Mouse (Mus musculus): ENCODE measurements around the gene Dgkq.

Gene Dgkq

DNA sequence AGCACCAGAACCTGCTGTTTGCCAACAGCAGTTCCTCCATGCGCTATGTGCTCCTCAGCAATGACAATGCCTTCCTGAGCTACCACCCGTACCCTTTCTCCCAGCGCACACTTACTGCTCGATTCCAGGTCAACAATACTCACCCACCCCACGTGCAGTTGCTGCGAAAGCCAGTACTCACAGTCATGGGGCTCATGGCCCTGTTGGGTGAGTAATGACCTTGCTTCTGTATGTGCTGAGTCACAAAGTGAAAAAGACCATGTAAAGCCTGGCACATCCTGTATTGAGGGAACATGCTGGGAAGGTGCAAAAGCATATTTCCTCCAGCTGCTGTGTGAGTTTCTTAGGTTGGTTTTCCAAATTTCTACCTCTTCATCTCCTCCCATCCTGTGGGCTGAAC, 11.4 kb upstream of the Dgkq start:
- no peak for DNase-seq

- DNase-seq = no peak
Observed at GRCm38 (mm10) chr5:108679909-108680308, 10.4 kb upstream of the Dgkq start.

GRCm38 (mm10) chr5:108678296-108678854, 8.9 kb upstream of the Dgkq start:
- DNase-seq = no peak

DNA sequence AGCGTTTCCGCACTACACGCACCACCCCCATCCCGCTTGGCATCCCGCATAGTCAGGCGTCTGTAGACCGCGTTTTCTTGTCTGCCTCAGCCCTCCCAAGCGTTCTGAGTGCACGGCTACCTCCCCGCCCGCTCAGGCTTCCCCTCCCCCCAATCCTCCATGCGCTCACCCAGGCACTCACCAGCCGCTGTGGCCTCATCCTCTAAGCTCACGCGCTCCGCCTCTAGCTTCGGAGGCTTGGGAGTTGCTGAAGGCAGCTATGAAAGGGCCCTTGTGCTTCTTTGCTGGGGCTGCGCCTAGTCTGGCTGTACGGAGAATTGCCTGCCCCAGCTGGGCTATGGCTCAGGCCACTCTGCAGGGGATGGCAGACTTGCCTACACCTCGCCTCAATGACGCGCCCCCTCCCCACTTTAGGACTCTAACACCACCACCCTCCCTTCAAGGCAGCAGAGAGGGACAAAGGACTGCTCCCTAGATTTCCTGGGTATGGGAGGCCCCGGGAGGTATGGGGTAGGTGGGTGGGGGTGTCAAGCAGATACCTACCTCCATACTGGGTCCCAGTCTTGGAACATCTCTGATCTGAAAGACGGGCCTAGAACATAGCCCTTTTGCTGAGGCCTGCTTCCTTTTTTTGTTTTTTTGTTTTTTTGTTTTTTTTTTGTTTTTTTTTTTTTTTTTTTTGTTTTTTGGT, 8.3 kb upstream of the Dgkq start:
- no peak for DNase-seq

GRCm38 (mm10) chr5:108676772-108677498, 7.5 kb upstream of the Dgkq start:
- no peak for DNase-seq

DNA sequence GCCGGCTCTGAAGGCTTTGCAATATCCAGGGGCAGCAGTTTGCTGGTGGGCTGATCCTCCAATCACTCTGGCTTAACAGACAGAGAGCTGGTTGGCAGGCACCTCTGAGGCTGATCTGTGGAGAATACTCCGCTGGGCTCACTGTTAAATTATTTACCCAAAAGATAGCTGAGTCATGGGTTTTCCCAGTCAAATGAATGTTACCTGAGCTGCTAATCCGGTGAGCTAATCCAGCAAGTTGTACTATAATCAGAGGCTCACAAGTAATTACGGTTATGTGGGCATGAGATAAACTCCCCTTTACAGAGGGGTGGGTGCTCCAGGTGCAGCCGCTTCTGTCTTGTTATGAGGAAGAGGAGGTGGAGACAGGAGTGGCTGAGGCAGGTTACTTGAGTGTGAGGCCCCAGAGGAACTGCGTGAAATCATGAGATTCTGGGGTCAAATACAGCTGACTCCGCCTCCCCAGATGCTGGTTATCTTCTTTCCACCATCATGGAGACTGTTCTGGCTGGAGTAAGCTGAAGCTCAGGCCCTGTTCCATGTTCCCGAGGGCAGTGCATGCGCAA, 5.9 kb upstream of the Dgkq start, which contains the start of gene Slc26a1:
Gene Slc26a1 (minus strand): TSS at position 319 of the 566 bp plus-strand sequence.
- no peak for DNase-seq

- no peak for DNase-seq
Observed at GRCm38 (mm10) chr5:108674624-108675023, 5.2 kb upstream of the Dgkq start.

GRCm38 (mm10) chr5:108671757-108672156, 2.3 kb upstream of the Dgkq start:
- no peak for DNase-seq

DNA sequence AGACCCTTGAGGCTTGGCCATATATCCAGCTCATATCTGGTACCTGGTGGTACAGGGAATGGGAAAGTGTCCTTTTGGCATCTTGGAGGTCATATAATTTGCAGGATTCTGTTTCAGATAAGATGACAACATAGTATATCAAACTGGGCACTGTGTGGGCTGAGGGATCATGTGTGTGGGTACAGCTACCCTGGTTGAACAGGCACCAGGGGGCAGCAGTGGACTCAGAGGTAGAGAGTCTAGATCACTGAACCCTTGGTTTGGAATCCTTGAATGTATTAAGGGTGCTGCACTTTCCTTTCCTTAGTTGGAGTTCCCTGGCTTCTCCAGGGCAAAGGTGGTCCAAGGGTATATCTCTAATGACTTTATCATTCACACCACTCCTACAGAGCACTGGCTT, 1.3 kb upstream of the Dgkq start:
- peak in 1 of 2 experiments; percentile 55 for DNase-seq

DNA sequence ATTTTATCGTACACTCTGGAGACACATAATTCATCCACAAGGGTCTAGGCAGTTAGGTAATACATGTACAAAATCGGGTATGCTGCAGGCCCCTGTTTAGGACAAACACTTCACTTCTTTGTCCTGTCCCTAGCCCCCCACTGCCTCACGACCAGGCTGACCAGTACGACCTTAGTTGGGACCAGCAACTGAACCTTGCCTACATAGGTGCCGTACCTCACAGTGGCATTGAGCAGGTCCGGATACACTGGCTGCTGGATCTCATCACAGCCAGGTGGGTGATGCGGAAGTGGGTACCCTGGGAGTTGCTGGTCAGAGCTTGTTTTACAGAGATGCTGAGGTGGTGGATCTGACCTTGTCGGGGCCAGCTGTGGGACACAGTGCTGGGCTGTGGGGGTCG, 514 bp upstream of the Dgkq start:
- DNase-seq = no peak

DNA sequence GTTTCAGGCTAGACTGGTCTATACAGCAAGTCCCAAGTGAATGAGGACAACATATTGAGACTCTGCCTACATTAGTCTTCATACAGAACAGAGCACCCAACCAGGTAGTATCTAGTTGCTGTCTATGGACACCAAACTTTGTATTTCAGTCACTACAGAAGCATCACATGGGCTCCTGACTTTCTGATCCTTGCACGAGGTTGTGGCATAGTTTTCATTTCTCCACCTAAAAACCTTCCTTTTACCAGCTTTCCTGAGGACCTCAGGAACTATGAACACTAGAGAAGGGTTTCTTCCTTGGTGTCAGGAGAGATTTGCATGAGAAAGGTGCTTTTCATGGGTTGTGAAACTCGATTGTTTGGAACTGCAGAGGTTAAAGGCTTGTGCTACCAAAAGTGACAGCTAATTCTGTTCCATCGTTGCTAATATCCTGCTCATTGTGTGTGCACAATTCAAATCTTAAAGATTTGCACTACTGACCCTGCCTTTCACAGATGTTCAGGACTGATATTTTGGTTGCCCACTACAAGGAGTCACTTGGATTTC, 1.0 kb downstream of the Dgkq start:
- no peak for DNase-seq

- DNase-seq = no peak
Observed at GRCm38 (mm10) chr5:108667370-108667769, 2.1 kb downstream of the Dgkq start.

- DNase-seq = no peak
Observed at GRCm38 (mm10) chr5:108665066-108665465, 4.4 kb downstream of the Dgkq start.

DNA sequence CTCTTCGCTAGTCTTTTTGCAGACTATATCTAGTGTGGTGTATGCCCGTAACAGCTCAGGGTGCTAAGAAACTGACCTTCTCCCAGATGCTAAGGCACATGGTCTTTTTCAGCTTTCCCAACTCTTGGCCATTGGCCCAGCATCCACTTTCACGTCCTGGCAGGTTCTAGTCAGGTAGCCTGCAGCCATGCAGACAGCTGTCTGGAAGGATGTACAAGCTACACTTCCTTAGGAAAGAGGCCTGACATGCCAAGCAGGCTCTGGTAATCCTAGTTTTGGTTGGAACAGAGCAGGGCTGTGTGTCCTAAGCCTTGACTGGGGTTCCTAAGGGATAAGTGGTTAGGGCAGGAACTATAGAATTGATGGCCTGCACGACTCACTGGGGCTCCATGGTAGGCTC, 6.7 kb downstream of the Dgkq start:
- DNase-seq = no peak

- DNase-seq = peak; percentile 83 to 95
Observed at GRCm38 (mm10) chr5:108660632-108661268, 8.7 kb downstream of the Dgkq start.

DNA sequence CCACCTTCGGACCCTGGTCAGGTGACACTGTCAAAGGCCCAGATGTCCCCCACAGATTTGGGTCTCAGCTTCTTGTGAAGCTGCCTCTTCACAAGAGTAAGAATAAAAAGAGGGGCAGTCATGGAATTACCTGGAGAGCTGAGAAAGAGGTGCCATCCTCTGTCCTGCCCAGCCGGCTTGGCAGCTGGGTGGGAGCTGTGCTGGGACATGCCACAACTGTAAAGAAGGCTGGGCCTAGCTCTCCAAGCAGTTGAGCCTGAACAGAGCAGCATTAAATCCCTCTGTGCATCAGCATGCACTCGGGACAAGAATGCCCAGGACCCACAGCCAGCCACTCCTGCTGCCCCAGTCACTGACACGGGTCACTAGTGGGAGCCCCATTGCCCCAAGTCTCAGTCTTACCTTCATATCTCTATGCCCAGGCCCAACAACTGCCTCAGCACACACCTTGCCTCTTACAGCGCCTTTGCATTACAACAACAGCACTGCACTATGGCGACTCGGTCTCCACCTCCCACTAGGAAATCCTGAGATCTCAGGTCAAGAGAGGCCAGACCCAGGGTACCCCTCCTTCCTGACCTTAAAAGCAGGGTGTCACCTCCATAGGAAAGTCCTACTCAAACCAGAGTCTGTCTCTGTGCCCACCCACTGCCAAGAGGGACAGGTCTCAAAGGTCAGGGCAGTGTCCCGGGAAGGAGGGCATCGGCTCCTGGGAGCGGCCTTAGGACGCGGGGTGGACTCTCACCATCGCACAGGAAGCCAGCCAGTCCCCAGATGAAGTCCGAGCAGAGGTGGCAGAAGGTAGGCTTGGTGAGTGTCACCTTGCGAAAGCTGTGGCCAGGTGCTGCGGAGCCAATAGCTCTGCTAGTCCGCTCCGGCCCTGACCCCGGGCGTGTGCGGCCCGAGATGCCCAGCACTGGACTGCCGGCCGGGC, 9.5 kb downstream of the Dgkq start, which contains the start of gene Idua:
Gene Idua (plus strand): TSS at position 634 of the 934 bp plus-strand sequence.
- no peak for DNase-seq

DNA sequence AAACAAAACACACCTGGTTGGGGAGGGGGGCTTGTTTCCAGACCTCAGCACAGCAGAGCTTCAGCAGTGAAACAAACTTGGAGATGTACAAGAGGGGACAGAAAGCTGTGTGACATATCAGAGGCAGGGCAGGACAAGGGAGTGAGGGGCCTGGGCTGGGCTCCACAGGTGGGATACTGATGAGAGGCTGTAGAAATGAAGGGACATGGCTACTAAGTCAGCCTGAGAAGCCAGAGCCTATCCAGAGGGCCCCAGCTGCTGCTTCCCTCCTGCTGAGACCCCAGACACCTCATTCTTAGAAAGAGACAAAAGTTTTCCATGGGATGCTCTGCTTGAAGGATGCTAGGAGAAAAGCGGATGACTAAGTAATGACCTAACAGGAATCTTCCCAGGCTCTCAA, 10.9 kb downstream of the Dgkq start:
- no peak for DNase-seq

- DNase-seq = no peak
Observed at GRCm38 (mm10) chr5:108657406-108657805, 12.1 kb downstream of the Dgkq start.

GRCm38 (mm10) chr5:108655891-108656650, 13.4 kb downstream of the Dgkq start:
- DNase-seq = no peak

DNA sequence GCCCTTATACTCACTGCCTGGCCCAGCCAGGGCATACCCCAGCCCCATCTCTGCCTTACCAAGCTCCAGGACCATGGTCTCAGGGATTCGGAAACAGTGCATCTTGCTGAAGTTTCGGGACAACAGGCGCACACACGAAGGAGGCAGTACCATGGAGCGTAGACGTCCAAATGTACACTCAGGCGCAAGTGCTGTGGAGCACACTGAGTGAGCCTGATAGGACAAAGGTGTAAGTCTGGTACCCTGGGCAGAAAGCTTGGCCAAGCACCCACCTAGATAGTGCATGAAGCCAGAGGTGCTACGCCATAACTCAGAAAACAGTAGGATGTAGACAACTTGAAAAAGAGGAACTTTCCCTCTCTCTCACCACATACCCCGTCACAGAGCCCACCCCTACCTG, 14.1 kb downstream of the Dgkq start:
- DNase-seq = no peak

- no peak for DNase-seq
Observed at GRCm38 (mm10) chr5:108654444-108654990, 15.0 kb downstream of the Dgkq start.
